Mouse (Mus musculus): Measurements from ENCODE around the gene Lcn2. TPM values are rescaled to one million over a fixed set of nuclear protein-coding genes. Genes with fewer than 3 reads are reported as not detected.

The Lcn2 gene
- polyA plus RNA-seq, 1 experiment: 328 TPM

- H3K27me3 ChIP-seq (ENCODE audit: control insufficient read depth, insufficient read depth, low read length): no peaks in the 10 kb centered on the region
- peaks cover 15% of the 10 kb centered on the region for H3K4me1 ChIP-seq (ENCODE audit: control insufficient read depth, insufficient read depth, low read length)
- TF ChIP-seq POLR2A (IDR thresholded peaks at IDR 0.05; ENCODE audit: control insufficient read depth, low read depth, low read length) (no peak), CTCF (IDR thresholded peaks at IDR 0.05; ENCODE audit: control insufficient read depth, insufficient read depth, insufficient replicate concordance, low read depth, low read length) (no peak)
- H3K27ac ChIP-seq (ENCODE audit: control insufficient read depth, insufficient read depth, low read depth, low read length): no peak overlapping the region
- no peak overlapping the region for H3K4me3 ChIP-seq (ENCODE audit: control insufficient read depth, low read depth, low read length)
- H3K36me3 ChIP-seq (ENCODE audit: control insufficient read depth, insufficient read depth, low read length): no peaks in the 10 kb centered on the region
Measured at GRCm38 (mm10) chr2:32357710-32358109, 30.3 kb downstream of the Lcn2 start.

- Histone ChIP-seq H3K4me1 (ENCODE audit: control insufficient read depth, insufficient read depth, low read length) (peaks cover 13% of the 10 kb centered on the region), H3K36me3 (ENCODE audit: control insufficient read depth, insufficient read depth, low read length) (no peaks in the 10 kb centered on the region), H3K27me3 (ENCODE audit: control insufficient read depth, insufficient read depth, low read length) (no peaks in the 10 kb centered on the region), H3K4me3 (ENCODE audit: control insufficient read depth, low read depth, low read length) (no peak overlapping the region), H3K27ac (ENCODE audit: control insufficient read depth, insufficient read depth, low read depth, low read length) (no peak overlapping the region)
- TF ChIP-seq CTCF (IDR thresholded peaks at IDR 0.05; ENCODE audit: control insufficient read depth, insufficient read depth, insufficient replicate concordance, low read depth, low read length): no peak
- TF ChIP-seq POLR2A (IDR thresholded peaks at IDR 0.05; ENCODE audit: control insufficient read depth, low read depth, low read length): no peak
Measured at GRCm38 (mm10) chr2:32356216-32356615, 31.8 kb downstream of the Lcn2 start.

DNA sequence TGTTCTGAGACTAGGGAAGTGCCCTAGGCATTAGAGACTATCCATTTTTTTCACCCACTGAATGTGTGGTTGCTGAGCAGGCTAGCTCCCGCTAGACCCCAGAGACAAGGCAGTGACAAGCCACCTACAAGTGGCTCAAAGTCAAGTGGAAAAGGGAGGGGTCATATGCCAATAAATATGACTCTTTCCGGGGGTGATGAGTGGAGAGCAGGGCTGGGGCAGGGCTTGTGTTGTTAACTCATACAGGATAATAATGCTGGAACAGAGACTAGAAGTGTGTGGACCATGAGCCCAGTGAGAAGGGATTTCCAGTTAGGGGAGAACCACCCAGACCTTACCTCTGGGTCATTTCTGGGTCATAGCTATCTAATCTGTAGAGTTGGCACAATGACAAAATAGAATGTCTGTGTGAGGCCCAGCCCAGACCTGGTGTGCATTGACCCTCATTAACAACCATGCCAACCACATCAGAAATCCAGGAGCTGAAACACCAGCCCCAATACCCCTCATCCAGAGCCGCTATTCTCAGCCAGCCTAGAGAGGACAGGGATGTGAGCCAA lies 33.6 kb downstream of the Lcn2 start:
- Histone ChIP-seq H3K27ac (ENCODE audit: control insufficient read depth, insufficient read depth, low read depth, low read length) (no peak overlapping the region), H3K4me1 (ENCODE audit: control insufficient read depth, insufficient read depth, low read length) (peaks cover 9% of the 10 kb centered on the region), H3K27me3 (ENCODE audit: control insufficient read depth, insufficient read depth, low read length) (no peaks in the 10 kb centered on the region), H3K4me3 (ENCODE audit: control insufficient read depth, low read depth, low read length) (no peak overlapping the region; the same call in 1 of the 2 replicates), H3K36me3 (ENCODE audit: control insufficient read depth, insufficient read depth, low read length) (no peaks in the 10 kb centered on the region)
- no peak for TF ChIP-seq POLR2A (IDR thresholded peaks at IDR 0.05; ENCODE audit: control insufficient read depth, low read depth, low read length)
- no peak for TF ChIP-seq CTCF (IDR thresholded peaks at IDR 0.05; ENCODE audit: control insufficient read depth, insufficient read depth, insufficient replicate concordance, low read depth, low read length)

GRCm38 (mm10) chr2:32353836-32354235 lies 34.2 kb downstream of the Lcn2 start:
- Histone ChIP-seq H3K4me3 (ENCODE audit: control insufficient read depth, low read depth, low read length) (peak overlapping the region; percentile 93; the same call in 1 of the 2 replicates), H3K36me3 (ENCODE audit: control insufficient read depth, insufficient read depth, low read length) (no peaks in the 10 kb centered on the region), H3K27me3 (ENCODE audit: control insufficient read depth, insufficient read depth, low read length) (no peaks in the 10 kb centered on the region), H3K27ac (ENCODE audit: control insufficient read depth, insufficient read depth, low read depth, low read length) (no peak overlapping the region), H3K4me1 (ENCODE audit: control insufficient read depth, insufficient read depth, low read length) (peaks cover 9% of the 10 kb centered on the region)
- TF ChIP-seq POLR2A (IDR thresholded peaks at IDR 0.05; ENCODE audit: control insufficient read depth, low read depth, low read length) (no peak), CTCF (IDR thresholded peaks at IDR 0.05; ENCODE audit: control insufficient read depth, insufficient read depth, insufficient replicate concordance, low read depth, low read length) (no peak)

DNA sequence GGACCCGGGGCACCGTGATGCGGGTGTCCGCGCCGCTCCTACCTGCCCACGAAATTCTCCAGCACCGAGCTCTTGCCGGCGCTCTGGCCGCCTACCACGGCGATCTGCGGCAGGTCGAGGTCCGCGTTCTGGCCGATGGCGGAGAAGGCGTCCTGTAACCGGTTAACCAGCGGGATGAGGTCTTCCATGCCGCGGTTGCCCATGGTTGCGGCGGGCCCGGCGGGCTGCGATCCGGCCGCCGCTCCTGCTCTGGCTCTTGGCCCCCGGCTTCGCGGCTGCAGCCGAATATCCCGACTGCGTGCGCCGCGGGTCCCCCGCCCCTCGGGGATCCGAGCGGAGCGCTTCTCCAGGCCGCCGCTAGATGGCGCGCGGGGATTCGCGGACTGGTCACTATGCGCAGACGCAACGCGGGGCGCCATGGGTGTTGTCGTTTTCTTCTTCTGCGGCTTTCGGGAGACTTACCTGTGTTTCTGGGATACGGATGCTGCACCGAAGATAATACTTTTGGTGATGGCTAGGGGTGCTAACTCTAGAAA lies 35.0 kb downstream of the Lcn2 start, which contains the start of gene Dnm1:
Dnm1 (minus strand) TSS at position 332 of the 536 bp plus-strand sequence.
- Histone ChIP-seq H3K27ac (ENCODE audit: control insufficient read depth, insufficient read depth, low read depth, low read length) (peak within 1 kb of the TSS; percentile 51), H3K4me1 (ENCODE audit: control insufficient read depth, insufficient read depth, low read length) (peaks cover 9% of the 10 kb centered on the region), H3K27me3 (ENCODE audit: control insufficient read depth, insufficient read depth, low read length) (no peaks in the 10 kb centered on the region), H3K4me3 (ENCODE audit: control insufficient read depth, low read depth, low read length) (peak within 1 kb of the TSS; percentile 93), H3K36me3 (ENCODE audit: control insufficient read depth, insufficient read depth, low read length) (no peaks in the 10 kb centered on the region)
- TF ChIP-seq CTCF (IDR thresholded peaks at IDR 0.05; ENCODE audit: control insufficient read depth, insufficient read depth, insufficient replicate concordance, low read depth, low read length) (peak; percentile 91), POLR2A (IDR thresholded peaks at IDR 0.05; ENCODE audit: control insufficient read depth, low read depth, low read length) (peak; percentile 63)

GRCm38 (mm10) chr2:32352151-32353006 lies 35.7 kb downstream of the Lcn2 start, which contains the start of gene Ciz1:
Gene Ciz1 (plus strand): TSS chr2:32352327.
- Histone ChIP-seq H3K27ac (ENCODE audit: control insufficient read depth, insufficient read depth, low read depth, low read length) (no peak within 1 kb of the TSS), H3K4me3 (ENCODE audit: control insufficient read depth, low read depth, low read length) (peak within 1 kb of the TSS; percentile 93), H3K27me3 (ENCODE audit: control insufficient read depth, insufficient read depth, low read length) (no peaks in the 10 kb centered on the region), H3K36me3 (ENCODE audit: control insufficient read depth, insufficient read depth, low read length) (no peaks in the 10 kb centered on the region), H3K4me1 (ENCODE audit: control insufficient read depth, insufficient read depth, low read length) (peaks cover 9% of the 10 kb centered on the region)
- no peak for TF ChIP-seq POLR2A (IDR thresholded peaks at IDR 0.05; ENCODE audit: control insufficient read depth, low read depth, low read length)
- no peak for TF ChIP-seq CTCF (IDR thresholded peaks at IDR 0.05; ENCODE audit: control insufficient read depth, insufficient read depth, insufficient replicate concordance, low read depth, low read length)

- TF ChIP-seq CTCF (IDR thresholded peaks at IDR 0.05; ENCODE audit: control insufficient read depth, insufficient read depth, insufficient replicate concordance, low read depth, low read length): no peak
- no peak overlapping the region for H3K27ac ChIP-seq (ENCODE audit: control insufficient read depth, insufficient read depth, low read depth, low read length)
- no peaks in the 10 kb centered on the region for H3K27me3 ChIP-seq (ENCODE audit: control insufficient read depth, insufficient read depth, low read length)
- H3K4me3 ChIP-seq (ENCODE audit: control insufficient read depth, low read depth, low read length): no peak overlapping the region
- no peaks in the 10 kb centered on the region for H3K36me3 ChIP-seq (ENCODE audit: control insufficient read depth, insufficient read depth, low read length)
- H3K4me1 ChIP-seq (ENCODE audit: control insufficient read depth, insufficient read depth, low read length): peaks cover 9% of the 10 kb centered on the region
Measured at GRCm38 (mm10) chr2:32351471-32351961, 36.5 kb downstream of the Lcn2 start.
